In genomic region chr14:33290038-33290437, GRCm38 (mm10) we compare ENCODE assay signal across 17 mouse cellular contexts.
DNase-seq lines count a peak whose midpoint lies in the region; ATAC-seq and TF ChIP-seq lines count a peak whose summit lies in the region.
"Had no signal": no experiment of that assay in that cellular context is flagged by ENCODE, and none has a peak within 500 bp of the region (broad histone marks: within the 10 kb centered on the region; RNA-seq: fewer than 3 reads in every experiment).

No protein-coding gene starts in this region.

- H3K27me3 ChIP-seq in lung, embryonic 14.5 days (ENCODE audit: insufficient read depth, low read length), result no peaks in the 10 kb centered on the region
- H3K27me3 ChIP-seq: forebrain, embryonic 13.5 days; hindbrain, embryonic 15.5 days had no signal

- DNase-seq in lung, embryonic 14.5 days, result peak; percentile 67
- DNase-seq in lung, postnatal 10 days, result no peak
- peak; percentile 25 for DNase-seq in testis, postnatal 10 days (ENCODE audit: low spot score)
- DNase-seq in testis, postnatal 14 days (ENCODE audit: low spot score), result no peak
- peak; percentile 21 for DNase-seq in embryo, embryonic 11 days
- no peak for DNase-seq in ovary, adult 18-20 months (ENCODE audit: low spot score)
- no peak for DNase-seq in left cerebral cortex, postnatal 4 days
- DNase-seq: adrenal gland, adult 8-10 months; adrenal gland, postnatal 36 days; cerebellum, adult 2 months; cerebellum, postnatal 10 days; forebrain, postnatal 0 days; gastrocnemius, postnatal 14 days had no signal

- ATAC-seq in lung, embryonic 14.5 days (ENCODE audit: insufficient read depth), result peak; percentile 83
- ATAC-seq: forebrain, embryonic 13.5 days; forebrain, postnatal 0 days had no signal

- 5% methylated on average over 9 of the region's 9 CpGs for WGBS in lung, embryonic 14.5 days

- no peaks in the 10 kb centered on the region for H3K9me3 ChIP-seq in lung, embryonic 14.5 days (ENCODE audit: low read depth, low read length)
- H3K9me3 ChIP-seq: embryonic facial prominence, embryonic 10.5 days; forebrain, embryonic 13.5 days; hindbrain, embryonic 15.5 days had no signal

- H3K9ac ChIP-seq in lung, embryonic 14.5 days, result no peak overlapping the region
- H3K9ac ChIP-seq: forebrain, embryonic 13.5 days; forebrain, postnatal 0 days; hindbrain, embryonic 15.5 days had no signal

- no peaks in the 10 kb centered on the region for H3K4me1 ChIP-seq in lung, embryonic 14.5 days (ENCODE audit: insufficient read depth)
- H3K4me1 ChIP-seq: embryonic facial prominence, embryonic 10.5 days; forebrain, embryonic 13.5 days; hindbrain, embryonic 15.5 days had no signal

- no peak overlapping the region for H3K27ac ChIP-seq in lung, embryonic 14.5 days (ENCODE audit: low read depth)
- H3K27ac ChIP-seq: embryonic facial prominence, embryonic 10.5 days; forebrain, embryonic 13.5 days; hindbrain, embryonic 15.5 days had no signal

- H3K4me2 ChIP-seq in lung, embryonic 14.5 days, result no peak overlapping the region
- H3K4me2 ChIP-seq: forebrain, embryonic 13.5 days; hindbrain, embryonic 15.5 days had no signal

- no peak overlapping the region for H3K4me3 ChIP-seq in lung, embryonic 14.5 days (ENCODE audit: low read depth, low read length)
- H3K4me3 ChIP-seq: embryonic facial prominence, embryonic 10.5 days; forebrain, embryonic 13.5 days; hindbrain, embryonic 15.5 days had no signal

- H3K36me3 ChIP-seq in lung, embryonic 14.5 days (ENCODE audit: insufficient read depth), result no peaks in the 10 kb centered on the region
- H3K36me3 ChIP-seq: embryonic facial prominence, embryonic 10.5 days; G1E; hindbrain, embryonic 15.5 days had no signal

- intact Hi-C loops in left cerebral cortex, postnatal 4 days (cut with DNase I), result no loop called here

- no peak for TF ChIP-seq CTCF in lung, embryonic 14.5 days (IDR thresholded peaks at IDR 0.05; ENCODE audit: low read depth)

Comparison
In these comparisons a context has a peak if more than half of its experiments do, and no peak if none do; other contexts are left out.
1. DNase-seq: peak in lung, embryonic 14.5 days (single experiment), testis, postnatal 10 days (single experiment) and embryo, embryonic 11 days (single experiment); none in lung, postnatal 10 days (single experiment), testis, postnatal 14 days (single experiment), ovary, adult 18-20 months (single experiment) and left cerebral cortex, postnatal 4 days (single experiment).